Mouse (Mus musculus): ENCODE results near the gene Musk.

The Musk gene

GRCm38 (mm10) chr4:58413188-58414185, 127.7 kb downstream of the Musk start:
- peak; percentile 24 for DNase-seq (ENCODE audit: low spot score)

GRCm38 (mm10) chr4:58415537-58415936, 129.8 kb downstream of the Musk start:
- no peak for DNase-seq (ENCODE audit: low spot score)

GRCm38 (mm10) chr4:58417319-58417718, 131.6 kb downstream of the Musk start:
- peak; percentile 70 for DNase-seq (ENCODE audit: low spot score)

- DNase-seq (ENCODE audit: low spot score) = peak; percentile 20
Measured at GRCm38 (mm10) chr4:58419225-58419624, 133.5 kb downstream of the Musk start.

GRCm38 (mm10) chr4:58423276-58423930, 137.6 kb downstream of the Musk start:
- DNase-seq (ENCODE audit: low spot score) = no peak

Measured in adipocyte (in vitro differentiated cells).